ENCODE assay signal across 17 mouse cellular contexts in the genomic region with DNA sequence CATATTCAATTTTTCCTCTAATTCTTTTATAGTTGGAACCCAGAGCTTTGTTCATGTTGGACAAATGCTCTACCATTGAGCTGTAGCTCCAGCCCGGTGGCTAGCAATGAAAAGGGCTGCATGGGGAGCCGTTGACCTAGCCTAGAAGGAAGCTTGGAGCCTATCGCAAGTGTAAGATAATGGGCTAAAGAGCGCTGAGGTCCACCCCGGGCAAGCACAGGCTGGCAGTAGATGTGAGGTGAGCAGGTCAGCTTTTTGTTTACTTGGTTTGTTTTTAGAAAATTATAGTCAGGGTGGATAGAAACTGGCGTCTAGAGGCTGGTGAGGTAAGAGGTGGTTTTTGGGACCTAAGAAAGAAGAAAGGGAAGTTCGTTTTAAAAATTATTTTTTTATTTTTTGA.
"Had no signal": no experiment of that assay in that cellular context is flagged by ENCODE, and none has a peak within 500 bp of the region (broad histone marks: within the 10 kb centered on the region; RNA-seq: fewer than 3 reads in every experiment).

No protein-coding gene starts in this region.

- H3K9ac ChIP-seq: liver, embryonic 13.5 days; liver, embryonic 15.5 days; liver, postnatal 0 days; lung, embryonic 15.5 days; midbrain, embryonic 13.5 days; midbrain, embryonic 15.5 days; neural tube, embryonic 12.5 days; stomach, embryonic 15.5 days had no signal

- H3K4me2 ChIP-seq: liver, embryonic 13.5 days; liver, embryonic 15.5 days; lung, embryonic 15.5 days; midbrain, embryonic 11.5 days; midbrain, embryonic 13.5 days; midbrain, embryonic 15.5 days; neural tube, embryonic 12.5 days; stomach, embryonic 15.5 days had no signal

- ATAC-seq: liver, postnatal 0 days; lung, postnatal 0 days; midbrain, embryonic 13.5 days; midbrain, embryonic 15.5 days had no signal

- DNase-seq: liver, embryonic 13.5 days; liver, postnatal 0 days; lung, adult 2 months; lung, postnatal 14 days; thymus, adult 18-20 months; thymus, postnatal 14 days; thymus, postnatal 36 days had no signal

- H3K27ac ChIP-seq: liver, embryonic 13.5 days; liver, embryonic 15.5 days; lung, embryonic 15.5 days; macrophage; midbrain, embryonic 13.5 days; midbrain, embryonic 15.5 days; neural tube, embryonic 12.5 days; stomach, embryonic 15.5 days had no signal

- H3K36me3 ChIP-seq: liver, embryonic 13.5 days; liver, embryonic 15.5 days; lung, embryonic 15.5 days; midbrain, embryonic 13.5 days; midbrain, embryonic 15.5 days; neural tube, embryonic 12.5 days; stomach, embryonic 15.5 days had no signal

- H3K9me3 ChIP-seq: liver, embryonic 13.5 days; liver, embryonic 15.5 days; lung, embryonic 15.5 days; midbrain, embryonic 13.5 days; midbrain, embryonic 15.5 days; neural tube, embryonic 12.5 days; stomach, embryonic 15.5 days had no signal

- H3K27me3 ChIP-seq: liver, embryonic 13.5 days; liver, embryonic 15.5 days; lung, embryonic 15.5 days; midbrain, embryonic 13.5 days; midbrain, embryonic 15.5 days; neural tube, embryonic 12.5 days; stomach, embryonic 15.5 days had no signal

- H3K4me3 ChIP-seq: liver, embryonic 13.5 days; liver, embryonic 15.5 days; lung, embryonic 15.5 days; megakaryocyte, embryonic 14.5 days; midbrain, embryonic 13.5 days; midbrain, embryonic 15.5 days; neural tube, embryonic 12.5 days; stomach, embryonic 15.5 days had no signal

- H3K4me1 ChIP-seq: liver, embryonic 13.5 days; liver, embryonic 15.5 days; lung, embryonic 15.5 days; midbrain, embryonic 13.5 days; midbrain, embryonic 15.5 days; neural tube, embryonic 12.5 days; stomach, embryonic 15.5 days had no signal
